Mouse (Mus musculus): ENCODE data around the gene Ppp1r12b. TPM values are rescaled to one million over a fixed set of nuclear protein-coding genes. Genes with fewer than 3 reads are reported as not detected.

Ppp1r12b gene
- polyA plus RNA-seq, 1 experiment from 2014 or later: 21.2 TPM

Small RNAs within 50 kb of the gene (microRNA-seq; reads per million reads assigned to microRNA genes)
- gene Gm22232: not detected

Other genes with a start within 250 kb of the Ppp1r12b start
- gene Ube2t, start 6.6 kb upstream of the Ppp1r12b start, polyA plus RNA-seq (2014; fragmentation: Nextera tagmentation; extraction: Ambion mirVana): 7.6 and 9.1 TPM in 2 replicates
- gene Lgr6, start 149.3 kb upstream of the Ppp1r12b start, polyA plus RNA-seq (2014; fragmentation: Nextera tagmentation; extraction: Ambion mirVana): 1.4 TPM in 2 replicates
- 0.15 and 0.58 TPM in 2 replicates for gene Ptpn7, start 176.8 kb upstream of the Ppp1r12b start, polyA plus RNA-seq (2014; fragmentation: Nextera tagmentation; extraction: Ambion mirVana)
- 335 and 370 TPM in 2 replicates for gene Arl8a, start 190.9 kb upstream of the Ppp1r12b start, polyA plus RNA-seq (2014; fragmentation: Nextera tagmentation; extraction: Ambion mirVana)
- gene Gpr37l1, start 211.7 kb upstream of the Ppp1r12b start, polyA plus RNA-seq (2014; fragmentation: Nextera tagmentation; extraction: Ambion mirVana): 0.94 and 0.95 TPM in 2 replicates